Mouse (Mus musculus) ES-Bruce4 (cell line): ENCODE measurements around the gene Kmt2b.

Experiments
- CTCF ChIP-seq: IDR thresholded peaks from one replicate; pipeline ENCODE4 v1.8.1; 2011; ENCODE audit warnings: low read depth, low read length
- POLR2A ChIP-seq: IDR thresholded peaks from one replicate; pipeline ENCODE4 v1.8.1; 2011; ENCODE audit warnings: low read length; ENCODE audit not compliant: insufficient read depth

DNA sequence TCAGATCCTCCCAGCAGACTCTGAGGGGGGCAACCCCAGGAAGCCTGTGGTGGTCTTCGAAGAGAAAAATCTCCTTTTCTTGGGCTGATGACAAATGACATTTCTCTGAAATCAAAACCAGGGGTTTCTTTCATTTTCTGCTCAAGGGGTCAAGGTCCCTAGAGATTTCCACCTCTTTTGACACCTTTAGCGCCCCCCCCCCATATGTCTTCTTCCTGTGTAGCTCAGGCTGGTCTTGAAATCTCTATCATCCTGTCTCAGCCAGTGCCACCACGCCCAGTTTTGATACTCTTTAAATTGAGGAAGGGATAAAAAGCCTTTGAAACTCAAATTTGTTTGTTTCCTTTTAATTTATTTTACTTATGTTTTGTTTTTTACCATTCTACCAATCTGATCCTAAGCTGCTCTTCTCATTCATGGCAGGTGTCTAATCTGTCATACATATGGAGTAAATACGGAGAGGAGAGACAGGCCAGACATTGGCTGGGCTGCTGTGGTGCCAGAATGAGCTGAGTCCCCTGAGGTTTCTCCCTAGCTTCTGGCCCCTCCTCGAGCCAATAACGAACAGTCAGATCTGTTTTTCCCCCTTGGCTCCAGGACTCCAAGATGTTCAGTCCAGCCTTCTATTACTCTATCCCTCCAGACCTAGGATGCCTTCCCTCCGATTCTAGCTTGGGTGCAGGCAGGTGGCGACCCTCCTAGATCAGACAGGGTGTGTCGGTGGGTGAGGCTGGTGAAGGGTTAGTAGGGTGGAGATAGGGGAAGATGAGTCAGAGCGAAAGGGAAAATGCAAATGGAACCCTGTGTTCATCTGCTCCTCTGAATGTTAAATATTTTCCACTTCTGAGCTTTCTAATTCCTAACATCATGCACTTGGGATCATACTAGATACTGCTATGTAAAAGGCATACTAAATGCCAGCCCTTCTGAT is 5.3 kb upstream of the Kmt2b start:
- TF ChIP-seq CTCF = no peak
- TF ChIP-seq POLR2A = no peak
